1 mouse cellular context compared by ENCODE assay signal in the genomic region with DNA sequence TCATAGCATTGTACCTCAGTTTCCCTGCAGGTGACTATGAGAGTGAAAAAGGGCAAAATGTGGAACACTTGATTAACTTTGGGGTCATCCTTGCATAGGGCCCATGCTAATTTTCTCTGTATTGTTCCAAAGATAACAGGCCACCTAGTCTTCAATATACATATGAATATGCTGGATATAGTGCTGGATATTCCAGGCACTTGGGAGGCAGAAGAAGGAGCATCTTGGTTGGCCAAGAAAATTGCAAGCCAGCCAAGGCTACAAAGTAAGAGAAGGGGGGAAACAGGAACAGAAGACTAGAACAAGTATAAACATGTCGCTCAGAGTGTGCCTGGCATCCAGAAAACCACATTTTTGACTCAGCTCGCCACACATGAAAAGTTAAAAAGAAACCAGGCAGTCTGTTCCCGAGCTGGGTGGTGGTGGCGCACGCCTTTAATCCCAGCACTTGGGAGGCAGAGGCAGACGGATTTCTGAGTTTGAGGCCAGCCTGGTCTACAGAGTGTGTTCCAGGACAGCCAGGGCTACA.
TF ChIP-seq lines count a peak whose summit lies in the region.

No protein-coding gene starts in this region.

TF ChIP-seq in CH12.LX, 34 proteins besides CTCF, POLR2A, EP300 and RAD21 (continued from another document):
- TF ChIP-seq BHLHE40 (IDR thresholded peaks at IDR 0.05; ENCODE audit: low read depth, low read length): peak; percentile 92
- TF ChIP-seq RCOR1 (conservative IDR thresholded peaks at IDR 0.05; ENCODE audit: low read depth, low read length): peak; percentile 54; the same call in 1 of the 2 replicates
